Mouse (Mus musculus): ENCODE measurements around the gene Lhx8. TPM values are rescaled to one million over a fixed set of nuclear protein-coding genes. Genes with fewer than 3 reads are reported as not detected.

The Lhx8 gene
- polyA plus RNA-seq, 1 experiment = 0.32 TPM

GRCm38 (mm10) chr3:154268313-154268712, 62.1 kb downstream of the Lhx8 start:
- no peak for DNase-seq
- Histone ChIP-seq H3K27ac (ENCODE audit: control insufficient read depth, insufficient read depth, low read length) (no peak overlapping the region), H3K36me3 (ENCODE audit: control insufficient read depth, insufficient read depth, low read length) (no peaks in the 10 kb centered on the region), H3K4me1 (replicated peaks; ENCODE audit: control insufficient read depth, insufficient read depth, low read length) (no peaks in the 10 kb centered on the region), H3K27me3 (ENCODE audit: control insufficient read depth, insufficient read depth, low read length) (no peaks in the 10 kb centered on the region), H3K4me3 (ENCODE audit: control insufficient read depth, insufficient read depth, low read length) (no peak overlapping the region)
- WGBS = 83% methylated on average over 9 of the region's 9 CpGs
- TF ChIP-seq CTCF (IDR thresholded peaks at IDR 0.05; ENCODE audit: borderline replicate concordance, control insufficient read depth, extremely low read depth, insufficient read depth, low read length, poor library complexity) (no peak), POLR2A (IDR thresholded peaks at IDR 0.05; ENCODE audit: control insufficient read depth, extremely low read depth, insufficient read depth, low read length, poor library complexity) (no peak)

GRCm38 (mm10) chr3:154257312-154257711, 73.1 kb downstream of the Lhx8 start:
- H3K27ac ChIP-seq (ENCODE audit: control insufficient read depth, insufficient read depth, low read length) = no peak overlapping the region
- H3K36me3 ChIP-seq (ENCODE audit: control insufficient read depth, insufficient read depth, low read length) = no peaks in the 10 kb centered on the region
- no peak for DNase-seq
- H3K4me1 ChIP-seq (replicated peaks; ENCODE audit: control insufficient read depth, insufficient read depth, low read length) = no peaks in the 10 kb centered on the region
- TF ChIP-seq CTCF (IDR thresholded peaks at IDR 0.05; ENCODE audit: borderline replicate concordance, control insufficient read depth, extremely low read depth, insufficient read depth, low read length, poor library complexity) = no peak
- TF ChIP-seq POLR2A (IDR thresholded peaks at IDR 0.05; ENCODE audit: control insufficient read depth, extremely low read depth, insufficient read depth, low read length, poor library complexity) = no peak
- no peaks in the 10 kb centered on the region for H3K27me3 ChIP-seq (ENCODE audit: control insufficient read depth, insufficient read depth, low read length)
- no peak overlapping the region for H3K4me3 ChIP-seq (ENCODE audit: control insufficient read depth, insufficient read depth, low read length)
